Mouse (Mus musculus): ENCODE results near the gene Adat1. TPM values are rescaled to one million over a fixed set of nuclear protein-coding genes. Genes with fewer than 3 reads are reported as not detected.

Adat1 gene
- polyA plus RNA-seq, 1 experiment from 2014 or later = 11.9 TPM

- ATAC-seq (ENCODE audit: insufficient number of reproducible peaks, insufficient read depth, low FRiP score, low TSS enrichment, low read depth) = no peak
- H3K9me3 ChIP-seq = no peaks in the 10 kb centered on the region
- no peak overlapping the region for H3K4me3 ChIP-seq
- peaks cover 14% of the 10 kb centered on the region for H3K4me1 ChIP-seq
- no peak overlapping the region for H3K9ac ChIP-seq
- H3K27me3 ChIP-seq = no peaks in the 10 kb centered on the region
- 95% methylated on average over 6 of the region's 6 CpGs for WGBS
- peaks cover 56% of the 10 kb centered on the region for H3K36me3 ChIP-seq
- no peak overlapping the region for H3K27ac ChIP-seq
- no peak overlapping the region for H3K4me2 ChIP-seq
Measured at GRCm38 (mm10) chr8:112005601-112006000, 13.5 kb upstream of the Adat1 start.

- no peaks in the 10 kb centered on the region for H3K9me3 ChIP-seq
- H3K9ac ChIP-seq = no peak overlapping the region
- no peak overlapping the region for H3K27ac ChIP-seq
- H3K4me1 ChIP-seq = peaks cover 5% of the 10 kb centered on the region
- no peak overlapping the region for H3K4me3 ChIP-seq
- no peaks in the 10 kb centered on the region for H3K27me3 ChIP-seq
- no peak overlapping the region for H3K4me2 ChIP-seq
- peaks cover 65% of the 10 kb centered on the region for H3K36me3 ChIP-seq
- ATAC-seq (ENCODE audit: insufficient number of reproducible peaks, insufficient read depth, low FRiP score, low TSS enrichment, low read depth) = no peak
Measured at GRCm38 (mm10) chr8:112004754-112005153, 12.7 kb upstream of the Adat1 start.

DNA sequence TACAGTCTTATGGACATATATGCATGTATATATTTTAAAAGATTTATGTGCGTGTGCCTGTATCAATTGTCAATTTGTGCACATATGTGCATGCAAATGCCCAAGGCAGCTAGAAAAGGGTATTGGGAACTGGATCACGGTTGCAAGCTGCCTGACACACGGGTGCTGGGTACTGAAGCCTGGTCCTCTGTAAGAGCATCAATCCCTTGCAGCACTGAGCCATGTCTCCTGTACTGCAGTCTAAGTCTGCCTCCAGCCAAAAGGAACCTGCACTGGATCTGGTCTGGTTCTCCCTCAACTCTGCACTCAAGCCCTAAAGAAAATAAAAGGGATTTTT is 569 bp upstream of the Adat1 start:
- Histone ChIP-seq H3K9ac (no peak overlapping the region), H3K4me3 (peak overlapping the region; percentile 78; the same call in 1 of the 2 replicates), H3K36me3 (peaks cover 64% of the 10 kb centered on the region), H3K27me3 (no peaks in the 10 kb centered on the region), H3K9me3 (no peaks in the 10 kb centered on the region), H3K4me2 (0 out of 2 replicates have a peak overlapping the region, but pooled peaks have one; percentile 71), H3K27ac (no peak overlapping the region), H3K4me1 (peaks cover 6% of the 10 kb centered on the region)
- no peak for ATAC-seq (ENCODE audit: insufficient number of reproducible peaks, insufficient read depth, low FRiP score, low TSS enrichment, low read depth)
- WGBS = 66% methylated on average over 3 of the region's 3 CpGs

DNA sequence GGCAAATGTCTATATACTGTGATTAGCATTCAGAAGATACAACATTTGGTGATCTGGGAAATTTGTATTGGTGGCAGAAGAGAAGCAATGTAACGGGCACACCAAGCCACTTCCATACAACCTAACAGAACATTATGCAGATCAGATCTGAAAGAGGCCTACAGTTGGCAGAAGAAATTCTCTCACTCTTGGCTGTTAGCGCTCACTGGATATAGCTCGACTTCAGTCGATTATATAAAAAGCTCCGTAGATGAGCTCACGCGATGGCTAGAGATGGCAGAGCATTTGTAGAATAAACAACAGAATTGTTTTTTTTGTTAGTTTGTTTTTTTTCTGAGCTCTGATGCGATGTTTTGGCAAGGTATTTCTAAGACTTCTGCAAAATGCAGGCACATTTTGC is 824 bp downstream of the Adat1 start:
- WGBS = 62% methylated on average over 8 of the region's 8 CpGs
- Histone ChIP-seq H3K4me2 (peak overlapping the region; percentile 71), H3K4me3 (peak overlapping the region; percentile 78), H3K27ac (no peak overlapping the region), H3K27me3 (no peaks in the 10 kb centered on the region), H3K9me3 (no peaks in the 10 kb centered on the region), H3K36me3 (peaks cover 62% of the 10 kb centered on the region), H3K9ac (peak overlapping the region; percentile 84), H3K4me1 (peaks cover 6% of the 10 kb centered on the region)
- no peak for ATAC-seq (ENCODE audit: insufficient number of reproducible peaks, insufficient read depth, low FRiP score, low TSS enrichment, low read depth)

DNA sequence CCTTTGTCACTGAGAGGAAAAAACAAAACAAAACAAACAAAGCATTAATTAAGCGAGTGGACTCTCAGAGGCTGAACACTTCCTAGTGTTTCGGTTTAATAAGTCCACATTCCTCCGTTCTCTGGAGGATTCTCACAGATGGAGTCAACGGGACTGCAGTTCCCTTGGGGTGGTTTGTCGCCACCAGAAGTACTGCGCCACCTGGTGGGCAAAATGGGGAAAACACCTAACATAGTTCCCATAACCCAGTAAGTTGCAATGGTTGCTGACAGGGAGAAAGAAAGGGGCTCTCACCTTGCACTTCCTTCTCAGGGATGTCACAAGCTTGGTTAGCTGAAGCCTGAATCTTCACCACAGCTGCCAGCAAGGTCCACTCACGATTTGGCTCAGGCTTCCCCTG is 2.2 kb downstream of the Adat1 start:
- peaks cover 6% of the 10 kb centered on the region for H3K4me1 ChIP-seq
- ATAC-seq (ENCODE audit: insufficient number of reproducible peaks, insufficient read depth, low FRiP score, low TSS enrichment, low read depth) = no peak
- H3K36me3 ChIP-seq = peaks cover 62% of the 10 kb centered on the region

GRCm38 (mm10) chr8:111984511-111984910 is 7.6 kb downstream of the Adat1 start:
- Histone ChIP-seq H3K4me2 (no peak overlapping the region), H3K4me1 (no peaks in the 10 kb centered on the region), H3K4me3 (no peak overlapping the region), H3K9ac (no peak overlapping the region), H3K27ac (no peak overlapping the region), H3K9me3 (no peaks in the 10 kb centered on the region), H3K36me3 (peaks cover 72% of the 10 kb centered on the region), H3K27me3 (no peaks in the 10 kb centered on the region)
- no peak for ATAC-seq (ENCODE audit: insufficient number of reproducible peaks, insufficient read depth, low FRiP score, low TSS enrichment, low read depth)
- 86% methylated on average over 10 of the region's 10 CpGs for WGBS

More for the DNA sequence above, 2.2 kb downstream of the Adat1 start:
- no peaks in the 10 kb centered on the region for H3K27me3 ChIP-seq
- H3K9ac ChIP-seq = no peak overlapping the region
- H3K27ac ChIP-seq = no peak overlapping the region
- no peak overlapping the region for H3K4me2 ChIP-seq
- no peaks in the 10 kb centered on the region for H3K9me3 ChIP-seq
- H3K4me3 ChIP-seq = no peak overlapping the region
- 11% methylated on average over 7 of the region's 7 CpGs for WGBS

DNA sequence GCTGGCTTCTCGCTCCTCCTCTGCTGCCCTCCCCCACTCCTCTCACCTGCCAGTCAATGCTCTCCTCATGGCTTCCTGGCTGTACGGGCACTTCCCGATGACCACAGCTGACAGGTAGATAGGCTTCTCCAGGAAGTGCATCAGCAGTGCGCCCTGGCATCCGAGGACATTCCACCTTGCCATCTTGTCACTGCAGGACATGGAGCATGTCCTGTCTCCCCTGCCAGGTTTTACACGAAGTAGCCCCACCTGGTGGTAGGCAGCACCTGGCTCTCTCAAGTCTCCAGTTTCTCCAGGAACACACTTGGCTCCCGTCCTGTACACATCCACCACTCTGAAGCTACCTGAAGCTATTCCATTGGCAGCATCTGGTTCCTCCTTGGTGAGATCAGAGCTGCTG is 10.0 kb downstream of the Adat1 start:
- WGBS = 75% methylated on average over 7 of the region's 7 CpGs
- H3K9me3 ChIP-seq = no peaks in the 10 kb centered on the region
- H3K4me1 ChIP-seq = no peaks in the 10 kb centered on the region
- no peak for ATAC-seq (ENCODE audit: insufficient number of reproducible peaks, insufficient read depth, low FRiP score, low TSS enrichment, low read depth)
- H3K9ac ChIP-seq = no peak overlapping the region
- no peak overlapping the region for H3K4me2 ChIP-seq
- no peak overlapping the region for H3K4me3 ChIP-seq
- no peak overlapping the region for H3K27ac ChIP-seq
- H3K27me3 ChIP-seq = no peaks in the 10 kb centered on the region
- H3K36me3 ChIP-seq = peaks cover 67% of the 10 kb centered on the region

DNA sequence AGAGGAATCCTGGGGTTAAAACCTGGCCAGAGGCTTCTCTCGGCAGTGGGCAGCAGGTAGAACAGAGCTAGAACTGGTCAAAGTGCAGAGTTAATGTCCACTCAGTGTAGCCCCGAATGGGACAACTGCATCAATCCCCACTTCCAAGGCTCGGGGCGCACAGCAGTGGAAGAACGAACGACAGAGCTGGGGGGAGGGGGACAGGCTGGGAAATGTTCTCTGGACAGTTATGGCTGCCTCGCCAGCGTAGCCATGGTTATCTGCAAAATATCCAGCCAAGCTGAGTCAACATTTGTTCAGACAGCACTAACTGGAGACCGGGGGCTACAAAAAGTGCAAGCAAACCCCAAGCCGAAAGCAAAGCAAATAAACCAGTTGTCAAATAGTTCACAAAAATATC is 14.0 kb downstream of the Adat1 start:
- 82% methylated on average over 10 of the region's 10 CpGs for WGBS
- H3K27me3 ChIP-seq = no peaks in the 10 kb centered on the region
- no peak overlapping the region for H3K27ac ChIP-seq
- H3K9ac ChIP-seq = no peak overlapping the region
- ATAC-seq (ENCODE audit: insufficient number of reproducible peaks, insufficient read depth, low FRiP score, low TSS enrichment, low read depth) = no peak
- no peak overlapping the region for H3K4me2 ChIP-seq
- no peaks in the 10 kb centered on the region for H3K4me1 ChIP-seq
- peaks cover 68% of the 10 kb centered on the region for H3K36me3 ChIP-seq
- no peak overlapping the region for H3K4me3 ChIP-seq
- 0 out of 2 replicates have a peak, but pooled peaks cover 3% of the 10 kb centered on the region for H3K9me3 ChIP-seq

- Histone ChIP-seq H3K27ac (no peak overlapping the region), H3K4me2 (no peak overlapping the region), H3K4me3 (no peak overlapping the region), H3K36me3 (peaks cover 70% of the 10 kb centered on the region), H3K27me3 (no peaks in the 10 kb centered on the region), H3K4me1 (no peaks in the 10 kb centered on the region), H3K9ac (no peak overlapping the region), H3K9me3 (0 out of 2 replicates have a peak, but pooled peaks cover 3% of the 10 kb centered on the region)
- WGBS = 84% methylated on average over 2 of the region's 2 CpGs
- no peak for ATAC-seq (ENCODE audit: insufficient number of reproducible peaks, insufficient read depth, low FRiP score, low TSS enrichment, low read depth)
Measured at GRCm38 (mm10) chr8:111976326-111976725, 15.8 kb downstream of the Adat1 start.

- ATAC-seq (ENCODE audit: insufficient number of reproducible peaks, insufficient read depth, low FRiP score, low TSS enrichment, low read depth) = no peak
- Histone ChIP-seq H3K9ac (no peak overlapping the region), H3K9me3 (0 out of 2 replicates have a peak, but pooled peaks cover 3% of the 10 kb centered on the region), H3K36me3 (peaks cover 73% of the 10 kb centered on the region), H3K4me3 (no peak overlapping the region), H3K27me3 (no peaks in the 10 kb centered on the region), H3K4me2 (no peak overlapping the region), H3K4me1 (no peaks in the 10 kb centered on the region), H3K27ac (no peak overlapping the region)
- 95% methylated on average over 2 of the region's 2 CpGs for WGBS
Measured at GRCm38 (mm10) chr8:111975706-111976105, 16.4 kb downstream of the Adat1 start.

- 96% methylated on average over 12 of the region's 12 CpGs for WGBS
- Histone ChIP-seq H3K36me3 (peaks cover 78% of the 10 kb centered on the region), H3K4me2 (no peak overlapping the region), H3K4me3 (no peak overlapping the region), H3K27ac (no peak overlapping the region), H3K27me3 (no peaks in the 10 kb centered on the region), H3K9ac (no peak overlapping the region), H3K4me1 (no peaks in the 10 kb centered on the region), H3K9me3 (0 out of 2 replicates have a peak, but pooled peaks cover 3% of the 10 kb centered on the region)
- no peak for ATAC-seq (ENCODE audit: insufficient number of reproducible peaks, insufficient read depth, low FRiP score, low TSS enrichment, low read depth)
Measured at GRCm38 (mm10) chr8:111974138-111974537, 18.0 kb downstream of the Adat1 start.

DNA sequence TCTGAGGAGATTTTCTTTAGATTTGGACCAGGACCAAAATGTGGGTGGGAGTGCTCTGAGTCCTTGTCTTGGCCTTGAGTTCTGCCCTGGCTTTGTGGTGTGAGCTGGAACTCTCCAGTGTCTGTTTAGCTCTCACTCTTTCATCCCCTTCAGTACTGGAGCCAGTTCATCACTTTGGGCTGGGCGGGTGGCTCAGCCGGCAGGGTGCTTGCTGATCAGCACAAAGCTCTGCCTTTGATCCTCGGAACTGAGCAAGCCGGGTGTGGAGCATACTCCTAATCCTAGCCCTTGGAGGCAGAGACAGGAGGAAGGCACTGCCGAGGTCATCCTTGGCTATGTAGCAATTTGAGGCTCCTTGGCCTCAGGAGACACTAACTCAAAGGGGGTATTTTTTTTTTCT is 23.1 kb downstream of the Adat1 start:
- Histone ChIP-seq H3K4me2 (no peak overlapping the region), H3K36me3 (peaks cover 54% of the 10 kb centered on the region), H3K9ac (no peak overlapping the region), H3K4me1 (peaks cover 7% of the 10 kb centered on the region), H3K27me3 (no peaks in the 10 kb centered on the region), H3K4me3 (no peak overlapping the region), H3K27ac (no peak overlapping the region), H3K9me3 (0 out of 2 replicates have a peak, but pooled peaks cover under 1% of the 10 kb centered on the region)
- ATAC-seq (ENCODE audit: insufficient number of reproducible peaks, insufficient read depth, low FRiP score, low TSS enrichment, low read depth) = no peak
- WGBS = 37% methylated on average over 5 of the region's 5 CpGs

GRCm38 (mm10) chr8:111968541-111968940 is 23.6 kb downstream of the Adat1 start:
- Histone ChIP-seq H3K36me3 (peaks cover 49% of the 10 kb centered on the region), H3K27ac (no peak overlapping the region), H3K9me3 (no peaks in the 10 kb centered on the region), H3K4me2 (no peak overlapping the region), H3K27me3 (no peaks in the 10 kb centered on the region), H3K4me3 (no peak overlapping the region), H3K4me1 (peaks cover 7% of the 10 kb centered on the region), H3K9ac (no peak overlapping the region)
- no peak for ATAC-seq (ENCODE audit: insufficient number of reproducible peaks, insufficient read depth, low FRiP score, low TSS enrichment, low read depth)
- 82% methylated on average over 10 of the region's 10 CpGs for WGBS
